Mouse (Mus musculus) layer of hippocampus, adult 6 months (tissue): Measurements from ENCODE around the gene Gmppa. TPM values are rescaled to one million over a fixed set of nuclear protein-coding genes. Genes with fewer than 3 reads are reported as not detected.

Experiments
- long read RNA-seq, 2 experiments: library from polyadenylated mRNA; unstranded; transcript quantifications; one replicate each; pipeline ENCODE4 v2.0.0; 2019 to 2020
- polyA plus RNA-seq: library from polyadenylated mRNA; unstranded; fragments of <200 nt; fragmentation: Nextera tagmentation; gene quantifications from 2 replicates; pipeline ENCODE4 v1.2.3, GENCODE M21; 2021

Gmppa gene
- polyA plus RNA-seq: 28.5 and 31.3 TPM in 2 replicates
- long read RNA-seq, experiment 1, transcript Gmppa-201 (13 exons, 1,539 nt): major isoform, 9 of 28 reads
- long read RNA-seq, experiment 1, partial matches to known transcripts: 11 of 28 reads
- long read RNA-seq, experiment 1, other reads (novel, unspliced or antisense): 6 of 28 reads
- long read RNA-seq, experiment 2, transcript Gmppa-201 (13 exons, 1,539 nt): major isoform, 25 of 75 reads
- long read RNA-seq, experiment 2, partial matches to known transcripts: 33 of 75 reads
- long read RNA-seq, experiment 2, other reads (novel, unspliced or antisense): 15 of 75 reads

DNA sequence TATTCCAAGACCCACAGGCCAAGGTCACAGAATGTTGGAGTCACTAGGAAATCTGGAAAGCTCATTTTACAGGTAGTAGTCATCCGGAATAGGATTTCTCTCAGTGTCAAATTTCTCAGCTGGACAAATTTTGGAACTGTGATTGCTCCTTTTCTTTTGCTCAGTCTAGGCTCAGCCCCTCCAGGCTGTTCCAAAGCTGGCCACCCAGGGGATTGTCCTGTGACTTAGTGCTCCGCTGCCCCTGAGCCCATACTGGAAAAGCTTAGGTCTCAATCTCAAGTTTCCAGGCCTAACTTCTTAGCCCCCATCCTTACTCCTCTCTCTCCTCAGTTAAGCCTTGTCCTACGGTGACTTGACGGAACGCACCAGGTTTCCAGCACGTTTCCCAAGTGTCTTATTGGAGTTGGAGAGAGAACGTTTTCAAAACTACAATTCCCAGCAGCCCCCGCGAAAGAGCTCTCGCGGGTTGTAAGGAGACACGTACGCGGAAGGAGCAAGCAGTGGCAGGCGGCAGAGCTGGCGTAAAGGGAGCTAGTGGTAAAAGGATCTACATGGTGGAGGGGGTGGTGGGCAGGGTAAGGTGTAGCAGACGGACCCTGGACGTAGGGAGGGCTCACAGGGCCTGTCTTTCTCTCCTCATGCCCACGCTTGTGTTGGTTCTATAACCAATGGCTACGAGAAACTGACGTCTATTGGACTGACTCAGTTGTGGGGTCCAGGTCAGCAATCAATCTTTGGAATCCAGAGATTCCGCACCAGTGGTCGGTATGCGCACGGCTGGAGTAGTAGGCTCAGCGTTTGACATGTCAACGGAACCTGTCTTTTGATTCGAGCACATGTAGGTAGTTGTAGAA lies at the start of gene Gmppa:
Gene Gmppa (plus strand): TSS at position 456 of the 854 bp plus-strand sequence.

DNA sequence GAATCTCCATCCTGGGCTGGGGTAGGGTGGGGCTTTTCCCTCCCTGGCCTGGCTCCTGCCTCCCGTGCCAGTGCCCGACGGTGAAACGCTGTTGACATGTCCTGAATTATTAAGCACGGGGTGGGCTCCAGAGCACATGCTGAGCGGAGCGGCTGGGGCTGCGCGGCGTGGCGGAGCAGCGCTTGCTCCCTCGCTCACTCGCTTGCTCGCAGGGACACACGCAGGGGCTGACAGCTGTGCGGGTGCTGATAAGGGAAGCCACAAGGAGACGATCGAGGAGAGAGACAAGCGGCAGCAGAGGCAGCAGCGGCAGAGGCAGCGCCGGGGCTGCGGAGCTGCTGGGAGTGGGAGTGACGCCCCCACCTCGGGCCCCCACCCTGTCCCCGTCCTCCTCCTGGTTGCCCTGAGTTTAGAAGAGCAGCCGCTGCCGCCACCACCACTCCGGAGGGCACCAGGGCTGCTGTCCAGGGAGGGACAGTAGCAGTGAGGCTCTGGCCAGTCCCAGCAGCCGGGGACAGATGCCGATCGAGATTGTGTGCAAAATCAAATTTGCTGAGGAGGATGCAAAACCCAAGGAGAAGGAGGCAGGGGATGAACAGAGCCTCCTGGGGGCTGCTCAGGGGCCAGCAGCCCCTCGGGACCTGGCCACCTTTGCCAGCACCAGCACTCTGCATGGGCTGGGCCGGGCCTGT lies 14.7 kb downstream of the Gmppa start, which contains the start of gene Asic4:
Gene Asic4 (plus strand): TSS at position 123 of the 692 bp plus-strand sequence.

GRCm38 (mm10) chr1:75478916-75479634 lies 43.3 kb downstream of the Gmppa start, which contains the start of the genes Chpf and Tmem198:
TSS of gene Chpf (minus strand) at chr1:75479307.
TSS of gene Tmem198 (plus strand) at chr1:75479532.

Other genes starting within 250 kb of the Gmppa start
- 9.8 and 11.1 TPM in 2 replicates for gene Ankzf1, start 243.8 kb upstream of the Gmppa start, polyA plus RNA-seq
- gene Atg9a, start 243.7 kb upstream of the Gmppa start, polyA plus RNA-seq: 44.9 and 48.7 TPM in 2 replicates
- gene Glb1l, start 225.1 kb upstream of the Gmppa start, polyA plus RNA-seq: 2.3 and 3.4 TPM in 2 replicates
- 78.9 and 82.4 TPM in 2 replicates for gene Stk16, start 225.1 kb upstream of the Gmppa start, polyA plus RNA-seq
- 181 and 191 TPM in 2 replicates for gene Tuba4a, start 216.1 kb upstream of the Gmppa start, polyA plus RNA-seq
- gene A630095N17Rik, start 203.8 kb upstream of the Gmppa start, polyA plus RNA-seq: not detected in 2 replicates
- gene Dnajb2, start 199.5 kb upstream of the Gmppa start, polyA plus RNA-seq: 46.9 and 49.3 TPM in 2 replicates
- 65.6 and 80.8 TPM in 2 replicates for gene Ptprn, start 171.4 kb upstream of the Gmppa start, polyA plus RNA-seq
- 215 and 219 TPM in 2 replicates for gene Resp18, start 157.5 kb upstream of the Gmppa start, polyA plus RNA-seq
- gene Dnpep, start 117.9 kb upstream of the Gmppa start, polyA plus RNA-seq: 68.5 and 77.2 TPM in 2 replicates
- gene Des, start 75.6 kb upstream of the Gmppa start, polyA plus RNA-seq: 1.2 TPM in 2 replicates
- gene Speg, start 60.6 kb upstream of the Gmppa start, polyA plus RNA-seq: 50.9 and 52.6 TPM in 2 replicates
- gene Asic4, start 14.5 kb downstream of the Gmppa start, polyA plus RNA-seq: 0.77 and 1.3 TPM in 2 replicates
- 77.7 and 104 TPM in 2 replicates for gene Chpf, start 43.4 kb downstream of the Gmppa start, polyA plus RNA-seq
- 38.9 and 45.8 TPM in 2 replicates for gene Tmem198, start 43.6 kb downstream of the Gmppa start, polyA plus RNA-seq
- gene Obsl1, start 70.5 kb downstream of the Gmppa start, polyA plus RNA-seq: 5.6 and 5.9 TPM in 2 replicates
- gene Inha, start 71.1 kb downstream of the Gmppa start, polyA plus RNA-seq: 1.7 and 1.8 TPM in 2 replicates
- 8.7 and 12.1 TPM in 2 replicates for gene Stk11ip, start 85.6 kb downstream of the Gmppa start, polyA plus RNA-seq
- 18.9 and 23.2 TPM in 2 replicates for gene Slc4a3, start 110.3 kb downstream of the Gmppa start, polyA plus RNA-seq